Mouse (Mus musculus) heart, postnatal 25 days (tissue): Measurements from ENCODE around the gene Fbrsl1. TPM values are rescaled to one million over a fixed set of nuclear protein-coding genes. Genes with fewer than 3 reads are reported as not detected.

ENCODE experiments used
- DNase-seq: peaks from one replicate; pipeline ENCODE4 v3.0.0; 2022; ENCODE audit warnings: low spot score
- intact Hi-C: fragments of 180-260 bp; cut with DNase I; formaldehyde crosslinking; loops from one replicate; pipeline ENCODE4 v1.15.1; 2025
- total RNA-seq, 2 experiments: library from RNA; stranded (reverse); gene quantifications; 2 replicates each; pipeline ENCODE4 v1.2.3; 2021

Fbrsl1 gene
- total RNA-seq, 2 experiments from 2014 or later = 43.1 to 48.6 TPM

- intact Hi-C loops = no loop called here
- DNase-seq = no peak
Measured at GRCm38 (mm10) chr5:110416825-110417401, 31.4 kb downstream of the Fbrsl1 start.

GRCm38 (mm10) chr5:110415806-110416700 lies 32.2 kb downstream of the Fbrsl1 start:
- intact Hi-C loops = no loop called here
- no peak for DNase-seq

DNA sequence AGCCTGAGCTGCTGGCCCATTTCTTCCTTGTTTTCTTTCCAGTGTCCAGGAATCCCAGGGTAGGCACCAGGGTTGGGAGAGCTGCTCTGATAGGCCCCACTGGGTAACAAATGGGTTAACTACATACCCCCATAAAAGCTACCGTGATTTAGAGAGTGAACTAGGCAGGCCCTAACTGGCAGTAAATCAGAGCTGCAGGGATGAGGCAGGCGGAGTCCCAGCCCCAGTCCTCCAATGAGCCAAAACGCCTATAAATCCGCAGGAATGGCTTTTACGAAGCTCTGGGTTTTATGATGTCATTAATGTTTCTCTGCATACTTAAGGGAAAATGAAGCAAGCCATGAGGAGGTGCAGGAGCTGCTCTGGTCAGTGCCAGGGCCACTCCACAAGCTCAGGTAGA lies 33.3 kb downstream of the Fbrsl1 start:
- intact Hi-C loops = no loop called here
- DNase-seq = no peak

DNA sequence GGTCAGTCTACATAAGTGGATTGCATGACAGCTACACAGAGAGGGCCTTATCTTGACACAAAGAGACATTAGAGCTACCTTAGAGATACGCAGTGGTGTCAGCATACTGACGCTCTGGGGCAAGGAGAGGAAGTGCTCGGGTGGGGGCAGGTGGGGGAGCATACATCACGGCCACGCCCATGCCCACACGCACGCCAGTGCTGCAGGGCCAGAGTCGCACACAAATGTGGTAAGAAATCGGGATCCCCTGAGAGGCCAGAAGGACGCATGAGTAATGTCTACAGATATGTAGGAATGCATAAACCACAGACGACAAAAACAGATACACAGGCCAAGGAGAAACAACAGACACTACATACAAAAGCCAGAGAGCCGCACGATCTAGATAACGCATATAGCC lies 35.3 kb downstream of the Fbrsl1 start:
- no peak for DNase-seq
- intact Hi-C loops = no loop called here

DNA sequence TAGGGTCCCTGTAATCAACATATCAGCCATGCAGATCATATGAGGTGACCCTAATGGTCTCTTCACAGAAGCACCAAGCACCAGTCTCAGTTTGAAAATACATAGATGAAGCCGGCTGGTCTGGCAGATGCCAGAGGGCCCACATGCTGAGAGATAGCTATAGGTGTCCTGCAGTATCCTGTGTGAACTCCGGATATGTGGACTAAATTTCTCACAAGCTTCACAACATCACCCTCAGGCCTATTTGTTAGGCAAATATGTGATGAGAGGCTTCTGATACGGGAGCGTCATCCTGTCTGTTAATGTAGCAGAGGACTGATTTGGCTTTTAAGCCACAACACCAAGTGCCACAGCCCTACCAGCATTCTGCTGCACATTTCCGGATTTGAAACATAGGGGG lies 37.9 kb downstream of the Fbrsl1 start:
- intact Hi-C loops = no loop called here
- no peak for DNase-seq

- no peak for DNase-seq
- intact Hi-C loops = no loop called here
Measured at GRCm38 (mm10) chr5:110408967-110409366, 39.3 kb downstream of the Fbrsl1 start.

DNA sequence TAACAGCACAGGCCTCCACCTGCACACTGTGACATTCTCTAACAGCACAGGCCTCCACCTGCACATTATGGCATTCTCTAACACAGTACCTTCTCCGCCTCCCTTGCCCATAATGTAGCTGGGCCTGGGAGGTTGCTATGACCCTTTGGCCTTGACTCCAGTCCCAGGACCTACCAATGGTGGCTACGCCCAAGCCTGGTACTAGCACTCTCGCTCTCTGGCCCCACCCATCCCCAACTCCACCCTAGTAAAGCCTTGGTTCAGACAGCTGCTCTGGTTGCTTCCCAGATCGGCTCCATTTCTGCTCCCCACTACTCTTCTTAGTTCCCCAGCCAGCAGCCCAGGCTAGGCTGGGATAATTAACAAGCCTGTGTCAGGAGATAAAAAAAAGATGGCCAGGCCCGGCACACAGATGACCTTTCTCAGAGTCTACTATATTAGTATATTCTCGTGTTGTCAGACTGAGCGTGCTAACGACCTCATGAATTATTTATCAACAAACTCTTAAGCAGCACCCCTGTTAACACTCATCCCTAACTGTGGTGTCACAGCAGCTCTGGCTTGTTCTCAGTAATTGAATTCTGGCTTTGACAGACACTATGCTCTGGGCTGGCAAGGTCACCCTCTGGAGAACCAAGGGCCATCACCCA lies 42.1 kb downstream of the Fbrsl1 start:
- intact Hi-C loops = no loop called here
- no peak for DNase-seq

GRCm38 (mm10) chr5:110403931-110404330 lies 44.4 kb downstream of the Fbrsl1 start:
- intact Hi-C loops = no loop called here
- DNase-seq = no peak

DNA sequence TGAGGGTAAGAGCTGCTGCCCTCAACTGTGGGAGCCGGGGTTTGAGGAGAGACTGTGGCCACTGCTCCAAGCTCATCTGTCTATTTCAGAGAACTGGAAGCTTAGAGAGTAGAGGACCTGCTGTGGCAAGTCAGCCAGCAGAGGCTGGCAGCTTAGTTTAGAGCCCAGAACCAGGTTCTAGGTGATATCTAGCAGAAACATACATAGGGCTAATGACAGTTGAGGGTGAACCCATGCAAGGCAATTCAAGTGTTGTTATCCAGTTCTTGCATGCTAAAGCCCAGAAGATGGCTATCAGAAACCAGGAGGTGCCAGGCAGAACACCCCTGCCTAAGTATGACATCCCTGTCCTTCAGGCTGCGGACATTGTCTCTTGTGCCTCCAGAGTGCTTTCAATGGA lies 45.7 kb downstream of the Fbrsl1 start:
- intact Hi-C loops = no loop called here
- DNase-seq = no peak

DNA sequence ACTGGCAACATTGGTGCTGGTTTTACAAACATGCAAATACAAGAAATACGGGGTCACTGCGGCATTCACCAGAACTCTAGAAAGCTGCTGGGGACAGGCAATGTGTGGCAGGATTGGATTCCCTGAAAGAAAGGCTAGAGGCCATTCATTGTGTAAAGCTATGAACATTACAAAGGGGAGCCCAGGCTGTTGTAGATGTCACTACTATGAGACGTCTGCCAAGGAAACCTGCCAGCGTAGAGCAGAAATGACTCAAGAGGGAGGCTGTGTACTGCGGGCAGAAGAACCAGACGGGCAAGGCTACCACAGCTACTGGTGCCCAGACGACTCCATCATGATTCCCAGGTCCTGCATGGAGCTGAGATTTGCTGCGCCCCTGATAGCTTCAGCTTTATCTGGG lies 47.2 kb downstream of the Fbrsl1 start:
- intact Hi-C loops = no loop called here

GRCm38 (mm10) chr5:110395006-110395661 lies 53.2 kb downstream of the Fbrsl1 start:
- intact Hi-C loops = no loop called here

More for the DNA sequence above, 47.2 kb downstream of the Fbrsl1 start:
- no peak for DNase-seq

DNA sequence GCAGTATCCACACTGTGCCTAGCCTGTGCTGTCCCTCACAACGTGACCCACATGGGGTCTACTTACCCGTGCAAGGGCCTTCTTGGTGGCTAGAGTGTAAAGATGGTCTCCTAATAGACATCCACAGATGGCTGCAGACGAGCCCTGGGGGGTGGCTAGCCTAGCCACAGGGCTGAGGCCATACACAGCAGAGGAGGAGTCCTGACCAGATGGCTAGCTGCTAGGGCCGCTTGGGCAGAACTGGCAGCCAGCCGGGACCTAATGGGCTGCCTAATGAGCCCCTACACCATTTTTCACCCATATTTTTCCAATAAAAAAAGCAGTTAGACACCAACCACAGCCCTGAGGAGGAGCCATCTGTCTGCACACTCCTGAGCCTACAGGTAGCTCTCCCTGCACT lies 55.6 kb downstream of the Fbrsl1 start:
- intact Hi-C loops = no loop called here
- DNase-seq = no peak

More at GRCm38 (mm10) chr5:110395006-110395661, 53.2 kb downstream of the Fbrsl1 start:
- no peak for DNase-seq

DNA sequence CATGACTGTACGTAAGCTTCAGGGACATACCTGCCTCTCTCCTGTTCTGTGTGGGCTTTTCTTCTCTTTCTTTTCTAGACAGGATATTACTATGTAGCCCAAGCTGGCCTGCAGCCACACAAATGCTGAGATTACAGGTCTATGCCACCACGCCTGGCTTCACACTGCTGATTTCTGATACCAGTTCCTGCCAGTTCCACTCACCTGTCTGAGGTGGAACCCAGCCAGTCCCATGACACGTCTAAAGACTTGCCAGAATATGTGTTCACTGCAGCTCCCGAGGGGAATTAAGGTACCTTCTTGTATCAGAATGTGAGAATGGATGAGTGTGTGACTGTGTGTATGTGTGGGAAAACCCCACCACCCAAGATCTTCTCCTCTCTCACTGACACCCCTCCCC lies 57.7 kb downstream of the Fbrsl1 start:
- intact Hi-C loops = no loop called here
- no peak for DNase-seq

DNA sequence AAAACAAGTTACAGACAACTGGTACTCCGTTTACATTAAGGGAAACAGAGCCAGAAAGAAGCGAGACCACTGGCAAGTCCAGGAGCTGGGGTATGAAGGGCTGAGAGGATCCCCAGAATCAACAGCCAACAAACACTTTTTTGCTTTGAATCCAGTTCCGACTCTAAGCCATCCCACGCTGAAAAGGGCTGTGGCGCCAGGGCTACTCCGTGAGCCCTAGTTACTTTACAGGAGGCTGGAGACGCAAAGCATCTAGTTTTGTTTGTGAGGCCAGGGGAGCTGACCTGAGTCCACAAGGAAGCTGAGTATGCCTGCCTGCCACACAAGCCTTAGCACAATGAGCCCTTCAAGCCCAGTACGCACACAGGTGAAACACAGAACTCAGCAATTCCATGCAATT lies 61.0 kb downstream of the Fbrsl1 start:
- DNase-seq = no peak
- intact Hi-C loops = no loop called here

DNA sequence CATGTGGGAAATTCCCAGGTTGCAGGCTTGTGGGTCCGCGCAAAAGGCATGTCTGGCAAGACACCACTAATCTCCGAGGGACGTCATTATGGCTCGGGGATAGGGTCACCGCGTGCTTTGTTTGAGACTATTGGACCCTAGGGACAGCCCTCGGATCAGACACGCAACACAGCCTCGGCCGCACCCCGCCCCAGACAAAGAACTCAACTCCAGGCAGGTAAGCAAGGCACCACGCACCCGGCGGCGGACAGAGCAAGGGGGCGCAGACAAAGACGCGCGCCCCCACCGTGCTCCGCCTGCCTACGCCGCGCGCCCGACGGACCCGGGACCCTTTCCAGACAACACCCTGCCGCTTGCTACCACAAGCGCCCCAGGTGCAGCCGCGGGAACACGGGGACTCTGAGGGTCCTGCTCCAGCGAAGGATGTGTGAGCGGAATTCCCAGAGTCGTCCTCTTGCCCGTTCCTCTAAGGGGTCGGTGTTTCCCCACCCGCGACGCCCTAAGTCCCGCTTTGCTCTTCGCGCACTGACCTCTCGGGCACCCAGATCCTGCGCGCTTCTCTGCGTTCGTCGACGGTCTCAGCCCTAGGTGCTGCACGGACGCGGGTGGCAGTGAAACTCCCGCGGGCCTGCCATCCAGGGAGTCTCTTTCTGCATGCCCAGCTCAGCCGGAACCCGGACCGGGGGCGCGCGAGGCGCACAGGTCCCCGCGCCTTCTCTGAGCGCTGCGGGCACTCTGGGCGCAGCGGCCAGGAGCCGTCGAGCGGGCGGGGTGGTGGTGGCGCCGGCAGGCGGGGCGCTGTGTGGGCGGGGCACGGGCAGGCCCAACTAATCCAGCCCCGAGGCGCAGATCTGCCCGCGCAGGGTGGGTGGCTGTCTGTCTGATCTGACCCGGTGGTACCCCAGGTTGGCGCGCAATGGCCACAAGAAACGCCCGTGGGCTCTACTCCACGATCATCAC lies 61.7 kb downstream of the Fbrsl1 start:
- intact Hi-C loops = no loop called here

GRCm38 (mm10) chr5:110385263-110385662 lies 63.0 kb downstream of the Fbrsl1 start:
- intact Hi-C loops = no loop called here
- no peak for DNase-seq

More for the DNA sequence above, 61.7 kb downstream of the Fbrsl1 start:
- peak; percentile 41 for DNase-seq

DNA sequence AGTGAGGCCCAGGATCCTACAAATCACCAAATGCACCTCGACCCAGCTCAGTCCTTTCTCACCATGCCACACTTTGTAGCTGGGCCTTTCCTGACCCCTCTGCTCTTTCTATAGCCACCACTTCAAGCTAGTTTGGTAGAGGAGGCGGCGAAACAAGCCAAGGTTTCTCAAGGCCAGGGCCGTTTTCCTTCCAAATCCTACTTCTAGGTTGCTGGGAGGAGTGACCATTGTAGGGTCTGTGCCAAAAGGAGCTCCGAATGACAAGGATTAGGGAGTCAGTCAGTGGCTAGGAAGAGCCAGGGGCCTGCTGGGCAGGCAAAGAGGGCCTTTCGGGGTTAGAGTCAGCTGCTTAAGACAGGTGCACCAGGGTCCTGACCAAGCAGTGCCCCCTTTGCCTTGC lies 63.8 kb downstream of the Fbrsl1 start:
- no peak for DNase-seq
- intact Hi-C loops = loop anchor here (5.0 kb wide), 1 partner anchor 43 kb away; no protein-coding TSS in a partner anchor

GRCm38 (mm10) chr5:110379823-110380222 lies 68.5 kb downstream of the Fbrsl1 start:
- intact Hi-C loops = loop anchor here (5.0 kb wide), 2 partner anchors 47 to 257 kb away; no protein-coding TSS in a partner anchor
- DNase-seq = no peak

- intact Hi-C loops = loop anchor here (5.0 kb wide), 1 partner anchor 258 kb away; no protein-coding TSS in a partner anchor
- no peak for DNase-seq
Measured at GRCm38 (mm10) chr5:110379086-110379485, 69.2 kb downstream of the Fbrsl1 start.
